Mouse (Mus musculus) heart, embryonic 13.5 days (tissue): ENCODE measurements around the gene Mup19. TPM values are rescaled to one million over a fixed set of nuclear protein-coding genes. Genes with fewer than 3 reads are reported as not detected.
"Not testable (repeated sequence)": the region's sequence is repeated elsewhere in the genome, so short reads cannot be mapped to it uniquely, and the experiment has no call there.

ENCODE experiments used
- ATAC-seq: fragments of 200-750 bp; cut with Nextera tagmentation; 2 replicates; pipeline ENCODE4 v1.8.0; 2017; ENCODE audit warnings: moderate TSS enrichment; ENCODE audit not compliant: insufficient number of reproducible peaks, low FRiP score, low TSS enrichment; ENCODE audit errors: extremely low read depth
- H3K27ac ChIP-seq: fragments of 300-500 bp; sonication (generic); replicated peaks from 2 replicates; pipeline ENCODE4 v1.5.1; 2015; ENCODE audit warnings: moderate library complexity, mild to moderate bottlenecking, inconsistent platforms
- H3K27me3 ChIP-seq: fragments of 300-500 bp; sonication (generic); replicated peaks from 2 replicates; pipeline ENCODE4 v1.6.1; 2015; ENCODE audit warnings: mild to moderate bottlenecking, inconsistent platforms
- H3K36me3 ChIP-seq: fragments of 300-500 bp; sonication (generic); 2 replicates; pipeline ENCODE4 v1.6.1; 2015; ENCODE audit warnings: mild to moderate bottlenecking, inconsistent platforms
- H3K4me1 ChIP-seq: fragments of 300-500 bp; sonication (generic); 2 replicates; pipeline ENCODE4 v1.6.1; 2015; ENCODE audit warnings: inconsistent platforms
- H3K4me2 ChIP-seq: fragments of 300-500 bp; sonication (generic); 2 replicates; pipeline ENCODE4 v1.6.1; 2015; ENCODE audit warnings: inconsistent platforms, mild to moderate bottlenecking, moderate library complexity
- H3K4me3 ChIP-seq: fragments of 300-500 bp; sonication (generic); 2 replicates; pipeline ENCODE4 v1.5.1; 2015; ENCODE audit warnings: moderate library complexity, mild to moderate bottlenecking, inconsistent platforms
- H3K9ac ChIP-seq: fragments of 300-500 bp; sonication (generic); 2 replicates; pipeline ENCODE4 v1.6.1; 2015; ENCODE audit warnings: inconsistent platforms, mild to moderate bottlenecking, moderate library complexity
- H3K9me3 ChIP-seq: fragments of 300-500 bp; sonication (generic); 2 replicates; pipeline ENCODE4 v1.6.1; 2016; ENCODE audit warnings: inconsistent platforms
- WGBS: fragments of 180-500 bp; shearing (Covaris S2); methylation state at CpG from one replicate; pipeline ENCODE4 v1.1.7; 2015; ENCODE audit warnings: mixed read lengths; 5-methylcytosine and 5-hydroxymethylcytosine counted together
- polyA plus RNA-seq: library from polyadenylated mRNA; unstranded; fragments of >200 nt; fragmentation: Nextera tagmentation; extraction: Ambion mirVana; gene quantifications from 2 replicates; pipeline ENCODE4 v1.2.1, GENCODE M21; 2015

The Mup19 gene
- not detected in 2 replicates for polyA plus RNA-seq

GRCm38 (mm10) chr4:61782169-61782568 is at the start of gene Mup19:
Gene Mup19, minus strand, starts transcription at chr4:61782269.
- not testable (repeated sequence) for ATAC-seq, H3K4me1 ChIP-seq, H3K9ac ChIP-seq, H3K36me3 ChIP-seq, H3K27me3 ChIP-seq, H3K4me3 ChIP-seq, H3K27ac ChIP-seq, H3K4me2 ChIP-seq, H3K9me3 ChIP-seq
- WGBS, result 81% methylated on average over 1 of the region's 5 CpGs

GRCm38 (mm10) chr4:61829211-61829610 is 47.1 kb upstream of the Mup19 start:
- H3K9ac ChIP-seq, result no peak overlapping the region
- H3K4me3 ChIP-seq, result no peak overlapping the region
- no peaks in the 10 kb centered on the region for H3K4me1 ChIP-seq
- ATAC-seq, result no peak
- no peak overlapping the region for H3K4me2 ChIP-seq
- no peak overlapping the region for H3K27ac ChIP-seq
- no peaks in the 10 kb centered on the region for H3K27me3 ChIP-seq
- no peaks in the 10 kb centered on the region for H3K36me3 ChIP-seq
- WGBS, result 66% methylated on average over 4 of the region's 4 CpGs
- H3K9me3 ChIP-seq, result peaks cover 12% of the 10 kb centered on the region; the same call in 1 of the 2 replicates

- 85% methylated on average over 15 of the region's 15 CpGs for WGBS
- Histone ChIP-seq H3K27ac (no peak overlapping the region), H3K4me2 (no peak overlapping the region), H3K4me1 (no peaks in the 10 kb centered on the region), H3K9me3 (peaks cover 24% of the 10 kb centered on the region; the same call in 1 of the 2 replicates), H3K27me3 (no peaks in the 10 kb centered on the region), H3K9ac (no peak overlapping the region), H3K36me3 (no peaks in the 10 kb centered on the region), H3K4me3 (no peak overlapping the region)
- ATAC-seq, result peak; percentile 19; the same call in 1 of the 2 replicates
These were observed 41.1 kb upstream of the Mup19 start for GRCm38 (mm10) chr4:61823185-61823584.

GRCm38 (mm10) chr4:61822541-61822940 is 40.5 kb upstream of the Mup19 start:
- ATAC-seq, H3K4me1 ChIP-seq, H3K36me3 ChIP-seq, H3K27me3 ChIP-seq, H3K9ac ChIP-seq, H3K4me2 ChIP-seq, H3K4me3 ChIP-seq, H3K27ac ChIP-seq: not testable (repeated sequence)
- peaks cover 24% of the 10 kb centered on the region; the same call in 1 of the 2 replicates for H3K9me3 ChIP-seq
- 82% methylated on average over 9 of the region's 9 CpGs for WGBS

- ATAC-seq, result no peak
- Histone ChIP-seq H3K36me3 (no peaks in the 10 kb centered on the region), H3K9ac (no peak overlapping the region), H3K4me2 (no peak overlapping the region), H3K27me3 (no peaks in the 10 kb centered on the region), H3K9me3 (no peaks in the 10 kb centered on the region), H3K4me1 (no peaks in the 10 kb centered on the region), H3K27ac (no peak overlapping the region), H3K4me3 (no peak overlapping the region)
- 26% methylated on average over 2 of the region's 2 CpGs for WGBS
These were observed 33.5 kb upstream of the Mup19 start for GRCm38 (mm10) chr4:61815602-61816001.

- Histone ChIP-seq H3K27me3 (no peaks in the 10 kb centered on the region), H3K4me3 (no peak overlapping the region), H3K9ac (no peak overlapping the region), H3K36me3 (no peaks in the 10 kb centered on the region), H3K27ac (no peak overlapping the region), H3K4me1 (no peaks in the 10 kb centered on the region), H3K4me2 (no peak overlapping the region), H3K9me3 (no peaks in the 10 kb centered on the region)
- no peak for ATAC-seq
These were observed 31.4 kb upstream of the Mup19 start for GRCm38 (mm10) chr4:61813435-61813834.

GRCm38 (mm10) chr4:61811193-61811592 is 29.1 kb upstream of the Mup19 start:
- not testable (repeated sequence) for H3K9ac ChIP-seq, H3K27me3 ChIP-seq, ATAC-seq, H3K4me3 ChIP-seq, H3K4me2 ChIP-seq, H3K27ac ChIP-seq, H3K36me3 ChIP-seq, H3K9me3 ChIP-seq, H3K4me1 ChIP-seq
- 9% methylated on average over 2 of the region's 2 CpGs for WGBS

- H3K36me3 ChIP-seq, ATAC-seq, H3K27me3 ChIP-seq, H3K4me2 ChIP-seq, H3K4me3 ChIP-seq, H3K9ac ChIP-seq, H3K4me1 ChIP-seq, H3K9me3 ChIP-seq, H3K27ac ChIP-seq: not testable (repeated sequence)
- 67% methylated on average over 3 of the region's 3 CpGs for WGBS
These were observed 26.9 kb upstream of the Mup19 start for GRCm38 (mm10) chr4:61808926-61809325.

- H3K27me3 ChIP-seq, H3K4me1 ChIP-seq, ATAC-seq, H3K27ac ChIP-seq, H3K4me2 ChIP-seq, H3K4me3 ChIP-seq, H3K9me3 ChIP-seq, H3K36me3 ChIP-seq, H3K9ac ChIP-seq: not testable (repeated sequence)
- WGBS, result 81% methylated on average over 1 of the region's 1 CpGs
These were observed 7.6 kb upstream of the Mup19 start for GRCm38 (mm10) chr4:61789699-61790098.

GRCm38 (mm10) chr4:61784231-61784630 is 2.2 kb upstream of the Mup19 start:
- H3K9me3 ChIP-seq, H3K4me2 ChIP-seq, H3K27me3 ChIP-seq, ATAC-seq, H3K36me3 ChIP-seq, H3K27ac ChIP-seq, H3K4me3 ChIP-seq, H3K9ac ChIP-seq, H3K4me1 ChIP-seq: not testable (repeated sequence)
- WGBS, result 71% methylated on average over 1 of the region's 1 CpGs
